Mouse (Mus musculus) E14TG2a.4 (cell line): ENCODE measurements at regions not wholly inside any gene's neighbourhood (a gene's known extent, or its start where the extent isn't known, plus 50 kb on each side); places are given as distances from the start of the nearest gene placed in this dataset.

ENCODE experiments used
- CTCF ChIP-seq: conservative IDR thresholded peaks from 2 replicates; pipeline ENCODE4 v1.5.1; 2014; ENCODE audit warnings: low read length
- POU5F1 ChIP-seq: IDR thresholded peaks from 2 replicates; pipeline ENCODE4 v1.6.1; 2014; ENCODE audit warnings: low read length, borderline replicate concordance

DNA sequence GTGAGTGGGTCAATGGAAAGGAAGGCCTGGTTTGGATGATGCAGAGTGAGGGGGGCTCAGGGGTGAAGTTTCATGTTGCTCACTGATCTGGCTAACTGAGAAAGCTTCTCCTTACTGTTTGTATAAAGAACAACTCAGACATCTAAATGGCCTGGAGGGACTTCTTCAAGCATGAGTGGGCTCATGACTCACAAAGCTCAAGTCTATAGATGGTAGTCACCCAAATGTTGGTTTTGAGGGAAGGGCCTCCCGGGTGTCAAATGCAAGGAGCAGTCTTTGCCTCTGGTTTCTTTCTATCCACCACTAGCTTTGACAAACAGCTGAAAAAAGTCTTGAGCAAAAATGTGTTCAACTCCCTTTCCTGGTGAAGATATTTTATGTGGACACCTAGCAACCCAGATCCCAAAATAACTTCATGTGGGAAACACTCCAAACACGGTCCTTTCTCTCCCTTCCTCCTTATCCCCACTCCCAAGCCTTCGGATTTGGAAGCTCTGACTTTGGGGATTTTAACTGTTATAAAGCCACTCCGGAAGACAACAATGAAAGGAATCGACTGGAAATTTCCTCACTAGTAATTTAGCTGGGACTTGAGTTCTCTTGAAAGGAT lies 105.3 kb upstream of the Ngf start:
- TF ChIP-seq CTCF, result no peak
- no peak for TF ChIP-seq POU5F1
